In the genomic region with DNA sequence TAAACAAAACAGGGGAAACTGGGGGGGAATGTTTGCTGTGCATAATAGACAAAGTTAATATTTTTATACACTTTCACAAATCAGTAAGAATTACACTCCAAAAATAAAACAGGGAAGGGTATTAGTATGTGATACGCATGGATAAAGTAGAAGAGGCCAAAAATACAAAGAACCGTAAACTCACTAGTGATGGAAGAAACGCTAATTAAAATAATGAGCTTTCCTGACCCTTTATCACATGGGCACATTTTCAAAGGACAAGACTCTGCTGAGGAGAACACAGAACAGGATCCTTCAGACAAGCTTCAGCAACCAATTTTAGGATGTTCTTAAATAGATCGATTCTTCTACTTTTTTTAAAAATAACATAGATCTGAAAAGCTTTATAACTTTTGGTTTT, we compare ENCODE assay signal across 14 mouse cellular contexts.
"Had no signal": no experiment of that assay in that cellular context is flagged by ENCODE, and none has a peak within 500 bp of the region (broad histone marks: within the 10 kb centered on the region; RNA-seq: fewer than 3 reads in every experiment).

No protein-coding gene starts in this region.

- DNase-seq: heart, postnatal 14 days; heart, postnatal 36 days; kidney, adult 11 months; kidney, adult 18-20 months; kidney, adult 2 months; kidney, adult 8-10 months; kidney, adult 9 months; kidney, postnatal 10 days; kidney, postnatal 14 days; kidney, postnatal 25 days; kidney, postnatal 36 days; kidney, postnatal 4 days; layer of hippocampus, adult 9-11 months; layer of hippocampus, postnatal 36 days had no signal
